Comparison of ENCODE assay signal across 8 mouse cellular contexts in genomic region chr13:93771588-93772278, GRCm38 (mm10). TPM values are rescaled to one million over a fixed set of nuclear protein-coding genes. Genes with fewer than 3 reads are reported as not detected.
DNase-seq lines count a peak whose midpoint lies in the region; ATAC-seq and TF ChIP-seq lines count a peak whose summit lies in the region.

Gene Arsb (plus strand): TSS chr13:93771630.

- H3K4me1 ChIP-seq in heart, embryonic 12.5 days (replicated peaks) = peaks cover 13% of the 10 kb centered on the region; the same call in 1 of the 2 replicates
- peaks cover 23% of the 10 kb centered on the region for H3K4me1 ChIP-seq in kidney, embryonic 16.5 days (ENCODE audit: insufficient read depth, low read length)
- peaks cover 2% of the 10 kb centered on the region; the same call in 1 of the 2 replicates for H3K4me1 ChIP-seq in liver, embryonic 11.5 days (replicated peaks; ENCODE audit: control insufficient read depth, insufficient read depth, low read length)

- peak within 1 kb of the TSS; percentile 77 for H3ac ChIP-seq in myocyte (ENCODE audit: control insufficient read depth, insufficient read length)

- DNase-seq in CD4-positive helper T cell, adult 2 months (ENCODE audit: low read depth, low spot score) = peak; percentile 81
- DNase-seq in brain, embryonic 14.5 days (ENCODE audit: low read depth) = peak; percentile 90
- peak; percentile 78 for DNase-seq in liver, embryonic 11.5 days (ENCODE audit: low spot score)
- DNase-seq in spleen, postnatal 4 days (ENCODE audit: low spot score in 2 of 2) = peak; percentile 80 to 91

- no peaks in the 10 kb centered on the region for H3K9me3 ChIP-seq in heart, embryonic 12.5 days (replicated peaks)
- H3K9me3 ChIP-seq in kidney, embryonic 16.5 days (ENCODE audit: low read length) = no peaks in the 10 kb centered on the region
- H3K9me3 ChIP-seq in liver, embryonic 11.5 days (ENCODE audit: control insufficient read depth, low read length) = no peaks in the 10 kb centered on the region

- TF ChIP-seq CTCF in brain, embryonic 14.5 days (IDR thresholded peaks at IDR 0.05; ENCODE audit: borderline replicate concordance, extremely low read depth, insufficient read depth, insufficient read length) = peak; percentile 77

- peak; percentile 94 for ATAC-seq in erythroid progenitor cell, adult 5-6 weeks (replicated peaks; ENCODE audit: low FRiP score, poor library complexity, severe bottlenecking)
- peak; percentile 93 for ATAC-seq in heart, embryonic 12.5 days (ENCODE audit: insufficient number of reproducible peaks, low FRiP score)
- peak; percentile 97 for ATAC-seq in kidney, embryonic 16.5 days (ENCODE audit: low FRiP score, low TSS enrichment)
- peak; percentile 91 for ATAC-seq in liver, embryonic 11.5 days (replicated peaks; ENCODE audit: low FRiP score)

- H3K9ac ChIP-seq in heart, embryonic 12.5 days = peak within 1 kb of the TSS; percentile 79
- peak within 1 kb of the TSS; percentile 85 for H3K9ac ChIP-seq in kidney, embryonic 16.5 days (replicated peaks; ENCODE audit: low read length)
- peak within 1 kb of the TSS; percentile 70 for H3K9ac ChIP-seq in liver, embryonic 11.5 days (ENCODE audit: low read depth, low read length)

- TF ChIP-seq POLR2A in brain, embryonic 14.5 days (IDR thresholded peaks at IDR 0.05; ENCODE audit: borderline replicate concordance, extremely low read depth, insufficient read depth, insufficient read length, poor library complexity, severe bottlenecking) = peak; percentile 79
- TF ChIP-seq POLR2A in myocyte (IDR thresholded peaks at IDR 0.05; ENCODE audit: insufficient read length, low read depth) = peak; percentile 73

- H3K27me3 ChIP-seq in heart, embryonic 12.5 days (replicated peaks) = peaks cover 5% of the 10 kb centered on the region; the same call in 1 of the 2 replicates
- no peaks in the 10 kb centered on the region for H3K27me3 ChIP-seq in kidney, embryonic 16.5 days (ENCODE audit: insufficient read depth, low read length)
- H3K27me3 ChIP-seq in liver, embryonic 11.5 days (replicated peaks; ENCODE audit: control insufficient read depth, insufficient read depth, low read length) = peaks cover 4% of the 10 kb centered on the region; the same call in 1 of the 2 replicates
- H3K27me3 ChIP-seq in myocyte (ENCODE audit: control insufficient read depth, insufficient read depth, insufficient read length) = no peaks in the 10 kb centered on the region

- H3K36me3 ChIP-seq in heart, embryonic 12.5 days = no peaks in the 10 kb centered on the region
- no peaks in the 10 kb centered on the region for H3K36me3 ChIP-seq in kidney, embryonic 16.5 days (ENCODE audit: insufficient read depth, low read length)
- H3K36me3 ChIP-seq in liver, embryonic 11.5 days (ENCODE audit: control insufficient read depth, insufficient read depth, low read length) = no peaks in the 10 kb centered on the region
- H3K36me3 ChIP-seq in myocyte (ENCODE audit: control insufficient read depth, insufficient read depth) = no peaks in the 10 kb centered on the region

- H3K27ac ChIP-seq in heart, embryonic 12.5 days (ENCODE audit: poor library complexity, severe bottlenecking) = peak within 1 kb of the TSS; percentile 63
- H3K27ac ChIP-seq in kidney, embryonic 16.5 days (ENCODE audit: low read length) = peak within 1 kb of the TSS; percentile 86
- H3K27ac ChIP-seq in liver, embryonic 11.5 days (ENCODE audit: low read depth, low read length) = peak within 1 kb of the TSS; percentile 21

- H3K79me2 ChIP-seq in myocyte (ENCODE audit: control insufficient read depth, insufficient read depth) = no peaks in the 10 kb centered on the region

- H3K4me2 ChIP-seq in heart, embryonic 12.5 days = peak within 1 kb of the TSS; percentile 94
- H3K4me2 ChIP-seq in kidney, embryonic 16.5 days (replicated peaks; ENCODE audit: low read depth, low read length) = peak within 1 kb of the TSS; percentile 95
- peak within 1 kb of the TSS; percentile 97 for H3K4me2 ChIP-seq in liver, embryonic 11.5 days
- peak within 1 kb of the TSS; percentile 93 for H3K4me2 ChIP-seq in myocyte (ENCODE audit: low read depth)

- H3K4me3 ChIP-seq in heart, embryonic 12.5 days = peak within 1 kb of the TSS; percentile 66
- H3K4me3 ChIP-seq in kidney, embryonic 16.5 days (ENCODE audit: low read length) = peak within 1 kb of the TSS; percentile 67
- H3K4me3 ChIP-seq in liver, embryonic 11.5 days (ENCODE audit: low read depth, low read length) = peak within 1 kb of the TSS; percentile 63
- peak within 1 kb of the TSS; percentile 40 for H3K4me3 ChIP-seq in myocyte

- WGBS in heart, embryonic 12.5 days = under 1% methylated on average over 66 of the region's 66 CpGs
- WGBS in kidney, embryonic 16.5 days = under 1% methylated on average over 61 of the region's 66 CpGs
- WGBS in liver, embryonic 11.5 days = under 1% methylated on average over 66 of the region's 66 CpGs

TF ChIP-seq in myocyte, 11 proteins besides CTCF, POLR2A, EP300 and RAD21:
- TF ChIP-seq USF1 (IDR thresholded peaks at IDR 0.05; ENCODE audit: low read depth) (no peak), CEBPB (IDR thresholded peaks at IDR 0.05; ENCODE audit: insufficient read depth, poor library complexity, severe bottlenecking) (no peak), MYOD1 (IDR thresholded peaks at IDR 0.05; ENCODE audit: control insufficient read depth in 1 of 3, insufficient read length in 2 of 3, low read depth in 2 of 3) (peak in 2 of 3 experiments; percentile 58 to 63), MYOG (IDR thresholded peaks at IDR 0.05; ENCODE audit: control insufficient read depth in 1 of 3, insufficient read depth in 1 of 3, insufficient read length in 2 of 3, low read depth in 2 of 3) (peak in 2 of 3 experiments; percentile 58 to 62), POLR2AphosphoS2 (IDR thresholded peaks at IDR 0.05; ENCODE audit: insufficient read length, low read depth) (peak; percentile 54), TCF3 (IDR thresholded peaks at IDR 0.05; ENCODE audit: insufficient read length, low read depth) (no peak), TCF12 (IDR thresholded peaks at IDR 0.05; ENCODE audit: insufficient read depth, poor library complexity, severe bottlenecking) (no peak), REST (IDR thresholded peaks at IDR 0.05; ENCODE audit: insufficient read depth, insufficient read length) (no peak), MAX (IDR thresholded peaks at IDR 0.05; ENCODE audit: low read depth) (no peak)

RNA-seq across cellular contexts. Expression of gene Arsb, which starts in this region (rescaled TPM):
- polyA plus RNA-seq in brain, embryonic 14.5 days (2012; rRNA removed) = 18.5 and 19.5 TPM in 2 replicates
- 23.8 and 28.5 TPM in 2 replicates for total RNA-seq in erythroid progenitor cell, adult 5-6 weeks (2015; ENCODE audit: low replicate concordance)
- 3.0 and 7.9 TPM in 2 replicates for total RNA-seq in erythroid progenitor cell, adult 5-6 weeks (2017; ENCODE audit: low replicate concordance)
- 7.6 and 8.1 TPM in 2 replicates for polyA plus RNA-seq in heart, embryonic 12.5 days (2016; fragmentation: Nextera tagmentation; extraction: Ambion mirVana)
- polyA plus RNA-seq in kidney, embryonic 16.5 days (2015; fragmentation: Nextera tagmentation; extraction: Ambion mirVana) = 13.4 and 15.9 TPM in 2 replicates
- polyA plus RNA-seq in liver, embryonic 11.5 days (2014; fragmentation: Nextera tagmentation; extraction: Ambion mirVana) = 5.8 and 6.3 TPM in 2 replicates
- 7.2 TPM for polyA plus RNA-seq in myocyte (2012; fragmentation: generic; extraction: Trizol)

Comparison
In these comparisons a context has a peak if more than half of its experiments do, and no peak if none do; other contexts are left out.
1. Peak in every context shown above with its lines: DNase-seq, ATAC-seq, H3K4me3 ChIP-seq and H3K27ac ChIP-seq.
2. H3K27ac ChIP-seq: peak in every context shown above with its lines; median percentile 86 in kidney, embryonic 16.5 days; 63 in heart, embryonic 12.5 days; 21 in liver, embryonic 11.5 days.